Mouse (Mus musculus): ENCODE data around the gene Kcne1. TPM values are rescaled to one million over a fixed set of nuclear protein-coding genes. Genes with fewer than 3 reads are reported as not detected.

Gene Kcne1
- total RNA-seq, 1 experiment from 2014 or later, result not detected

- no peak for ATAC-seq (replicated peaks in 1 of 2; ENCODE audit: insufficient read depth in 1 of 2, low FRiP score in 2 of 2, low TSS enrichment in 1 of 2, low read depth in 1 of 2, poor library complexity in 2 of 2, severe bottlenecking in 2 of 2)
These were observed 34.8 kb downstream of the Kcne1 start for GRCm38 (mm10) chr16:92324309-92325061.

GRCm38 (mm10) chr16:92321341-92321740 lies 37.9 kb downstream of the Kcne1 start, which contains the start of gene Fam243:
Fam243 (minus strand) TSS chr16:92321441.
- no peak for ATAC-seq (replicated peaks in 1 of 2; ENCODE audit: insufficient read depth in 1 of 2, low FRiP score in 2 of 2, low TSS enrichment in 1 of 2, low read depth in 1 of 2, poor library complexity in 2 of 2, severe bottlenecking in 2 of 2)

- ATAC-seq (replicated peaks in 1 of 2; ENCODE audit: insufficient read depth in 1 of 2, low FRiP score in 2 of 2, low TSS enrichment in 1 of 2, low read depth in 1 of 2, poor library complexity in 2 of 2, severe bottlenecking in 2 of 2), result no peak
These were observed 38.9 kb downstream of the Kcne1 start for GRCm38 (mm10) chr16:92320361-92320760.

- peak; percentile 90 for ATAC-seq (replicated peaks in 1 of 2; ENCODE audit: insufficient read depth in 1 of 2, low FRiP score in 2 of 2, low TSS enrichment in 1 of 2, low read depth in 1 of 2, poor library complexity in 2 of 2, severe bottlenecking in 2 of 2)
These were observed 39.7 kb downstream of the Kcne1 start for GRCm38 (mm10) chr16:92319353-92320109.

- no peak for ATAC-seq (replicated peaks in 1 of 2; ENCODE audit: insufficient read depth in 1 of 2, low FRiP score in 2 of 2, low TSS enrichment in 1 of 2, low read depth in 1 of 2, poor library complexity in 2 of 2, severe bottlenecking in 2 of 2)
These were observed 43.1 kb downstream of the Kcne1 start for GRCm38 (mm10) chr16:92316049-92316738.

- peak; percentile 70 to 80 for ATAC-seq (replicated peaks in 1 of 2; ENCODE audit: insufficient read depth in 1 of 2, low FRiP score in 2 of 2, low TSS enrichment in 1 of 2, low read depth in 1 of 2, poor library complexity in 2 of 2, severe bottlenecking in 2 of 2)
These were observed 45.1 kb downstream of the Kcne1 start for GRCm38 (mm10) chr16:92313953-92314741.

GRCm38 (mm10) chr16:92309126-92309525 lies 50.1 kb downstream of the Kcne1 start:
- ATAC-seq (replicated peaks in 1 of 2; ENCODE audit: insufficient read depth in 1 of 2, low FRiP score in 2 of 2, low TSS enrichment in 1 of 2, low read depth in 1 of 2, poor library complexity in 2 of 2, severe bottlenecking in 2 of 2), result no peak

GRCm38 (mm10) chr16:92307947-92308346 lies 51.3 kb downstream of the Kcne1 start:
- no peak for ATAC-seq (replicated peaks in 1 of 2; ENCODE audit: insufficient read depth in 1 of 2, low FRiP score in 2 of 2, low TSS enrichment in 1 of 2, low read depth in 1 of 2, poor library complexity in 2 of 2, severe bottlenecking in 2 of 2)

GRCm38 (mm10) chr16:92305519-92305918 lies 53.7 kb downstream of the Kcne1 start:
- no peak for ATAC-seq (replicated peaks in 1 of 2; ENCODE audit: insufficient read depth in 1 of 2, low FRiP score in 2 of 2, low TSS enrichment in 1 of 2, low read depth in 1 of 2, poor library complexity in 2 of 2, severe bottlenecking in 2 of 2)

GRCm38 (mm10) chr16:92302506-92302905 lies 56.8 kb downstream of the Kcne1 start:
- ATAC-seq (replicated peaks in 1 of 2; ENCODE audit: insufficient read depth in 1 of 2, low FRiP score in 2 of 2, low TSS enrichment in 1 of 2, low read depth in 1 of 2, poor library complexity in 2 of 2, severe bottlenecking in 2 of 2), result no peak

- ATAC-seq (replicated peaks in 1 of 2; ENCODE audit: insufficient read depth in 1 of 2, low FRiP score in 2 of 2, low TSS enrichment in 1 of 2, low read depth in 1 of 2, poor library complexity in 2 of 2, severe bottlenecking in 2 of 2), result 0 out of 4 replicates have a peak, but pooled peaks of 1 of the 2 experiments have one; percentile 30
These were observed 57.3 kb downstream of the Kcne1 start for GRCm38 (mm10) chr16:92301989-92302388.

GRCm38 (mm10) chr16:92301412-92301806 lies 57.9 kb downstream of the Kcne1 start:
- ATAC-seq (replicated peaks in 1 of 2; ENCODE audit: insufficient read depth in 1 of 2, low FRiP score in 2 of 2, low TSS enrichment in 1 of 2, low read depth in 1 of 2, poor library complexity in 2 of 2, severe bottlenecking in 2 of 2), result peak; percentile 22 to 26; a peak in 2 of 4 replicates

GRCm38 (mm10) chr16:92300649-92301411 lies 58.4 kb downstream of the Kcne1 start, which contains the start of gene Smim11:
Smim11 (plus strand) TSS chr16:92301286.
- ATAC-seq (replicated peaks in 1 of 2; ENCODE audit: insufficient read depth in 1 of 2, low FRiP score in 2 of 2, low TSS enrichment in 1 of 2, low read depth in 1 of 2, poor library complexity in 2 of 2, severe bottlenecking in 2 of 2), result peak; percentile 88 to 94
